Mouse (Mus musculus) kidney, embryonic 14.5 days (tissue): ENCODE data around the gene Hoxa7. TPM values are rescaled to one million over a fixed set of nuclear protein-coding genes. Genes with fewer than 3 reads are reported as not detected.

ENCODE experiments used
- ATAC-seq: fragments of 200-750 bp; cut with Nextera tagmentation; 2 replicates; pipeline ENCODE4 v1.8.0; 2017; ENCODE audit warnings: moderate number of reproducible peaks, mild to moderate bottlenecking, moderate TSS enrichment, moderate library complexity; ENCODE audit not compliant: low FRiP score, low TSS enrichment
- H3K27ac ChIP-seq: fragments of 300-500 bp; sonication (generic); 2 replicates; pipeline ENCODE4 v1.5.1; 2014; ENCODE audit warnings: low read depth, mild to moderate bottlenecking, low read length, moderate library complexity, mixed read lengths
- H3K27me3 ChIP-seq: fragments of 300-500 bp; sonication (generic); 2 replicates; pipeline ENCODE4 v1.6.1; 2014; ENCODE audit warnings: mild to moderate bottlenecking, low read length; ENCODE audit not compliant: control insufficient read depth, insufficient read depth
- H3K36me3 ChIP-seq: fragments of 300-500 bp; sonication (generic); 2 replicates; pipeline ENCODE4 v1.6.1; 2014; ENCODE audit warnings: low read length, mixed read lengths; ENCODE audit not compliant: control insufficient read depth, insufficient read depth
- H3K4me1 ChIP-seq: fragments of 300-500 bp; sonication (generic); 2 replicates; pipeline ENCODE4 v1.6.1; 2014; ENCODE audit warnings: low read length, mixed read lengths; ENCODE audit not compliant: control insufficient read depth, insufficient read depth
- H3K4me2 ChIP-seq: fragments of 300-500 bp; sonication (generic); replicated peaks from 2 replicates; pipeline ENCODE4 v1.6.1; 2014; ENCODE audit warnings: low read depth, mild to moderate bottlenecking, low read length
- H3K4me3 ChIP-seq: fragments of 300-500 bp; sonication (generic); 2 replicates; pipeline ENCODE4 v1.5.1; 2014; ENCODE audit warnings: mild to moderate bottlenecking, low read length
- H3K9ac ChIP-seq: fragments of 300-500 bp; sonication (generic); 2 replicates; pipeline ENCODE4 v1.6.1; 2014; ENCODE audit warnings: low read depth, mild to moderate bottlenecking, low read length, moderate library complexity
- H3K9me3 ChIP-seq: fragments of 300-500 bp; sonication (generic); 2 replicates; pipeline ENCODE4 v1.6.1; 2016; ENCODE audit warnings: low read length; ENCODE audit not compliant: control insufficient read depth
- WGBS: fragments of 180-500 bp; shearing (Covaris S2); extraction: QIAGEN DNeasy Blood & Tissue Kit; methylation state at CpG from one replicate; pipeline ENCODE4 v1.1.7; 2014; 5-methylcytosine and 5-hydroxymethylcytosine counted together
- polyA plus RNA-seq: library from polyadenylated mRNA; unstranded; fragments of >200 nt; fragmentation: Nextera tagmentation; extraction: Ambion mirVana; gene quantifications from 2 replicates; pipeline ENCODE4 v1.2.1, GENCODE M21; 2014

The Hoxa7 gene
- polyA plus RNA-seq, 1 experiment from 2014 or later, result 19.1 TPM

- no peak overlapping the region for H3K4me3 ChIP-seq
- ATAC-seq, result no peak
- peak overlapping the region; percentile 32 for H3K4me2 ChIP-seq
- H3K9me3 ChIP-seq, result no peaks in the 10 kb centered on the region
- H3K27me3 ChIP-seq, result no peaks in the 10 kb centered on the region; the same call in 1 of the 2 replicates
- peak overlapping the region; percentile 97 for H3K27ac ChIP-seq
- H3K36me3 ChIP-seq, result peaks cover 15% of the 10 kb centered on the region; the same call in 1 of the 2 replicates
- peak overlapping the region; percentile 44 for H3K9ac ChIP-seq
- 21% methylated on average over 5 of the region's 5 CpGs for WGBS
- peaks cover 72% of the 10 kb centered on the region for H3K4me1 ChIP-seq
Measured at GRCm38 (mm10) chr6:52170898-52171223, 50.8 kb downstream of the Hoxa7 start.

GRCm38 (mm10) chr6:52170166-52170897 lies 51.3 kb downstream of the Hoxa7 start:
- peaks cover 76% of the 10 kb centered on the region for H3K4me1 ChIP-seq
- 0 out of 2 replicates have a peak overlapping the region, but pooled peaks have one; percentile 9 for H3K4me3 ChIP-seq
- no peaks in the 10 kb centered on the region for H3K9me3 ChIP-seq
- peaks cover 15% of the 10 kb centered on the region; the same call in 1 of the 2 replicates for H3K36me3 ChIP-seq
- ATAC-seq, result 0 out of 2 replicates have a peak, but pooled peaks have one; percentile 6
- H3K27ac ChIP-seq, result peak overlapping the region; percentile 97
- WGBS, result 15% methylated on average over 40 of the region's 40 CpGs
- peak overlapping the region; percentile 32 for H3K4me2 ChIP-seq
- peak overlapping the region; percentile 44 for H3K9ac ChIP-seq
- H3K27me3 ChIP-seq, result no peaks in the 10 kb centered on the region; the same call in 1 of the 2 replicates

- peak overlapping the region; percentile 97 for H3K27ac ChIP-seq
- H3K27me3 ChIP-seq, result no peaks in the 10 kb centered on the region; the same call in 1 of the 2 replicates
- H3K4me3 ChIP-seq, result no peak overlapping the region
- H3K36me3 ChIP-seq, result peaks cover 15% of the 10 kb centered on the region; the same call in 1 of the 2 replicates
- H3K9ac ChIP-seq, result peak overlapping the region; percentile 44; the same call in 1 of the 2 replicates
- no peak for ATAC-seq
- peak overlapping the region; percentile 32 for H3K4me2 ChIP-seq
- H3K9me3 ChIP-seq, result no peaks in the 10 kb centered on the region
- peaks cover 82% of the 10 kb centered on the region for H3K4me1 ChIP-seq
- 24% methylated on average over 16 of the region's 16 CpGs for WGBS
Measured at GRCm38 (mm10) chr6:52169499-52170165, 52.0 kb downstream of the Hoxa7 start.

- Histone ChIP-seq H3K9me3 (no peaks in the 10 kb centered on the region), H3K4me2 (peak overlapping the region; percentile 49), H3K4me3 (peak overlapping the region; percentile 24), H3K27ac (peak overlapping the region; percentile 90), H3K4me1 (peaks cover 89% of the 10 kb centered on the region), H3K36me3 (peaks cover 15% of the 10 kb centered on the region; the same call in 1 of the 2 replicates), H3K27me3 (no peaks in the 10 kb centered on the region; the same call in 1 of the 2 replicates), H3K9ac (peak overlapping the region; percentile 71)
- WGBS, result 4% methylated on average over 41 of the region's 42 CpGs
- no peak for ATAC-seq
Measured at GRCm38 (mm10) chr6:52168191-52169055, 53.2 kb downstream of the Hoxa7 start.

- ATAC-seq, result no peak
- Histone ChIP-seq H3K9me3 (no peaks in the 10 kb centered on the region), H3K4me1 (peaks cover 89% of the 10 kb centered on the region), H3K4me2 (peak overlapping the region; percentile 49), H3K27ac (peak overlapping the region; percentile 90), H3K4me3 (no peak overlapping the region), H3K27me3 (no peaks in the 10 kb centered on the region; the same call in 1 of the 2 replicates), H3K36me3 (peaks cover 15% of the 10 kb centered on the region; the same call in 1 of the 2 replicates), H3K9ac (peak overlapping the region; percentile 32; the same call in 1 of the 2 replicates)
- 24% methylated on average over 14 of the region's 14 CpGs for WGBS
Measured at GRCm38 (mm10) chr6:52167736-52168161, 53.9 kb downstream of the Hoxa7 start.

GRCm38 (mm10) chr6:52167176-52167575 lies 54.5 kb downstream of the Hoxa7 start:
- Histone ChIP-seq H3K4me1 (peaks cover 88% of the 10 kb centered on the region), H3K27ac (peak overlapping the region; percentile 90), H3K36me3 (peaks cover 15% of the 10 kb centered on the region; the same call in 1 of the 2 replicates), H3K4me3 (no peak overlapping the region), H3K9ac (peak overlapping the region; percentile 32; the same call in 1 of the 2 replicates), H3K27me3 (no peaks in the 10 kb centered on the region; the same call in 1 of the 2 replicates), H3K4me2 (peak overlapping the region; percentile 19; the same call in 1 of the 2 replicates), H3K9me3 (no peaks in the 10 kb centered on the region)
- 41% methylated on average over 1 of the region's 1 CpGs for WGBS
- no peak for ATAC-seq

- Histone ChIP-seq H3K36me3 (peaks cover 15% of the 10 kb centered on the region; the same call in 1 of the 2 replicates), H3K9ac (peak overlapping the region; percentile 32; the same call in 1 of the 2 replicates), H3K27me3 (no peaks in the 10 kb centered on the region; the same call in 1 of the 2 replicates), H3K4me2 (peak overlapping the region; percentile 19; the same call in 1 of the 2 replicates), H3K4me3 (no peak overlapping the region; the same call in 1 of the 2 replicates), H3K4me1 (peaks cover 88% of the 10 kb centered on the region), H3K9me3 (no peaks in the 10 kb centered on the region), H3K27ac (peak overlapping the region; percentile 90)
- ATAC-seq, result no peak
- 20% methylated on average over 4 of the region's 4 CpGs for WGBS
Measured at GRCm38 (mm10) chr6:52166431-52167077, 55.1 kb downstream of the Hoxa7 start.
